Mouse (Mus musculus): ENCODE data around the gene Lacc1. TPM values are rescaled to one million over a fixed set of nuclear protein-coding genes. Genes with fewer than 3 reads are reported as not detected.
A peak's percentile ranks its signal among the peaks of the same experiment; 100 is the strongest.

Gene Lacc1
- polyA plus RNA-seq (2015; fragmentation: Nextera tagmentation; extraction: Ambion mirVana), result 8.1 and 10.3 TPM in 2 replicates

DNA sequence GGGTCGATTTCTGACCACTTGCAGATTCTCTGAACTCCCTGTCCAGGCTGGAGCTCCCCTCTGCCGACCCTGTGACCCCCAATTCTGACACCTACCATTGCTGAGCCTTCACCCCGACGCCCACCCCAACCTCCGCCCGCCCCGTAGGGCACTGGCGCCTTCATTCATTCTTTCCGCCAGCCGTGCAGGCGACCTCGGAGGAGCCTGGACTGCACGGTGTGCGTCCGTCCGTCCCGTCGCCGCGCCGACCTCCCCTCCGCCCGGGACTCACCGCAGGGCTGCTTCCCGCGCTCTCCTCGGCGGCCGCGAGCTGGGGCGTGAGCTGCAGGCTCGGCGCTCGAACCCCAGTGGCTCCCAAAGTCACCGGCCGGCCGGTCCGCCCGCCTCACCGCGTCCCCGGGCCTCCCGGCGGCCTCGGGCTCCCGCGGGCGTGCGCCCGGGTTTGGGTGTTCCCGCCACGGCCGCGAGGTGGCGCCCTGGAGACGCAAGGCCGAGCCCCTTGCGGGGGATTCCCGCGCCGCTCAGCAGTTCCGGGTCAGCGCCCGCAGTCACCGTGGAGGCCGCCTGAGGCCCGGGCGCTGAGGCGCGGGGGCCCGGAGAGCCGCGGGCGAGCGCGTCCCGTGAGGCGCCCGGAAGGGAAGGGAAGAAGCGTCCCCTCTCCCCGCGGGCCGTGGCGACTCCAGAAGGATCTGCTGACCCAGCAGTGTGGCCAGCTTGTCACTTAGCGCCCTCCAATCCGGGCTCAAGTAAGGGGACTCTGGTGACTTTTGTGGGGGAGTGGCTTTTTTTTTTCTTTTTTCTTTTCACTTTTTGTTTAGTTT lies at the start of gene Lacc1, which contains the start of gene Ccdc122:
Gene Lacc1, minus strand, starts transcription at position 679 of the 821 bp plus-strand sequence.
Gene Ccdc122, plus strand, starts transcription at position 547 of the 821 bp plus-strand sequence.
- ATAC-seq, result peak; percentile 86
- H3K27ac ChIP-seq (ENCODE audit: low read depth, low read length), result peak within 1 kb of the TSS; percentile 89
- peak within 1 kb of the TSS; percentile 76 for H3K4me3 ChIP-seq (ENCODE audit: low read depth, low read length)
- H3K4me2 ChIP-seq (replicated peaks; ENCODE audit: low read depth), result peak within 1 kb of the TSS; percentile 88
- H3K36me3 ChIP-seq (ENCODE audit: control insufficient read depth, insufficient read depth), result no peaks in the 10 kb centered on the region; the same call in 1 of the 2 replicates
- H3K9ac ChIP-seq (ENCODE audit: low read depth, low read length), result peak within 1 kb of the TSS; percentile 84
- H3K9me3 ChIP-seq (ENCODE audit: control insufficient read depth), result no peaks in the 10 kb centered on the region
- H3K4me1 ChIP-seq (replicated peaks; ENCODE audit: control insufficient read depth, insufficient read depth, low read length), result 0 out of 2 replicates have a peak, but pooled peaks cover 5% of the 10 kb centered on the region
- H3K27me3 ChIP-seq (replicated peaks; ENCODE audit: control insufficient read depth, insufficient read depth, low read length), result no peaks in the 10 kb centered on the region
- 1% methylated on average over 81 of the region's 86 CpGs for WGBS
- peak; percentile 85 for TF ChIP-seq CTCF (IDR thresholded peaks at IDR 0.05; ENCODE audit: low read depth)

DNA sequence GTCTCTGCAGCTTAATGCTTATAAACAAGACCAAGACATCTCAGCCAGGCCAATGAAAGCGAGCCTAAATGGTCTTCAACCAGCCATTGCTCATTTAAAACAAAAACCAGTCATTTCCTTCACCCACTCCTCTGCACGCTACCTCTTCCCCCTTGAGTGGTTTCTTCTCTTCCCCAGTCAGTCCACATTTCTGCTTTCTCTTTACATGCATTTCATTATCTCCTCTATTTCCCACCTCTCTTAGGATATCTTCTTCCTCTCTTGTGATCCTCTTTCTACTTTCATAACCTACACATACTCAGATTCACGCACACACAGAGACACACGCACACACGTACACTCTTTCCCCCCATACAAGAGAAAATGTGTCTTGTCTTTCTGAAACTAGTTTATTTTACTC lies 44.5 kb upstream of the Lacc1 start:
- no peak for TF ChIP-seq CTCF (IDR thresholded peaks at IDR 0.05; ENCODE audit: low read depth)
- Histone ChIP-seq H3K4me1 (replicated peaks; ENCODE audit: control insufficient read depth, insufficient read depth, low read length) (no peaks in the 10 kb centered on the region), H3K9me3 (ENCODE audit: control insufficient read depth) (no peaks in the 10 kb centered on the region), H3K27me3 (replicated peaks; ENCODE audit: control insufficient read depth, insufficient read depth, low read length) (no peaks in the 10 kb centered on the region), H3K9ac (ENCODE audit: low read depth, low read length) (no peak overlapping the region), H3K4me2 (replicated peaks; ENCODE audit: low read depth) (no peak overlapping the region), H3K36me3 (ENCODE audit: control insufficient read depth, insufficient read depth) (no peaks in the 10 kb centered on the region), H3K4me3 (ENCODE audit: low read depth, low read length) (no peak overlapping the region), H3K27ac (ENCODE audit: low read depth, low read length) (no peak overlapping the region)
- WGBS, result 92% methylated on average over 5 of the region's 5 CpGs
- ATAC-seq, result no peak

DNA sequence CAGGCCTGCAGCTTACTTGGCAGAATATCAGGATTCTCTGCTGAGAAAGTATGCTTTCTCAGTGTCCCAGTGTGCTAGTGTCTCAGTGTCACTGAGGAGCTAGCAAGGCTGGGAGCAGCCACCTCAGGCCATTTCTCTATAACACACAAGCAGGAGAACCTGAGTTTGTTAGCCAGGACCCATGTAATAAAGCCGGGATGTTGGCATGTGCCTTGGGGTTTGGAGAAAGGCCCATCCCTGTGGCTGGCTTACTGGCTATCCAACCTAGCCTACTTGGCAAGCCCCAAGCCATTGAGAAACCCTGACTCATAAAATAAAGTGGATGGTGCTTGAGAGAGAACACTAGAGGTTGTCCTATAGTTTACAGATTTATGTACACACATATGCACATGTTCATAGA lies 32.7 kb upstream of the Lacc1 start:
- no peaks in the 10 kb centered on the region for H3K9me3 ChIP-seq (ENCODE audit: control insufficient read depth)
- H3K4me1 ChIP-seq (replicated peaks; ENCODE audit: control insufficient read depth, insufficient read depth, low read length), result no peaks in the 10 kb centered on the region
- ATAC-seq, result no peak
- H3K36me3 ChIP-seq (ENCODE audit: control insufficient read depth, insufficient read depth), result no peaks in the 10 kb centered on the region
- H3K9ac ChIP-seq (ENCODE audit: low read depth, low read length), result no peak overlapping the region
- no peak overlapping the region for H3K4me2 ChIP-seq (replicated peaks; ENCODE audit: low read depth)
- H3K27me3 ChIP-seq (replicated peaks; ENCODE audit: control insufficient read depth, insufficient read depth, low read length), result no peaks in the 10 kb centered on the region
- no peak for TF ChIP-seq CTCF (IDR thresholded peaks at IDR 0.05; ENCODE audit: low read depth)
- H3K27ac ChIP-seq (ENCODE audit: low read depth, low read length), result no peak overlapping the region
- 86% methylated on average over 1 of the region's 1 CpGs for WGBS
- no peak overlapping the region for H3K4me3 ChIP-seq (ENCODE audit: low read depth, low read length)

DNA sequence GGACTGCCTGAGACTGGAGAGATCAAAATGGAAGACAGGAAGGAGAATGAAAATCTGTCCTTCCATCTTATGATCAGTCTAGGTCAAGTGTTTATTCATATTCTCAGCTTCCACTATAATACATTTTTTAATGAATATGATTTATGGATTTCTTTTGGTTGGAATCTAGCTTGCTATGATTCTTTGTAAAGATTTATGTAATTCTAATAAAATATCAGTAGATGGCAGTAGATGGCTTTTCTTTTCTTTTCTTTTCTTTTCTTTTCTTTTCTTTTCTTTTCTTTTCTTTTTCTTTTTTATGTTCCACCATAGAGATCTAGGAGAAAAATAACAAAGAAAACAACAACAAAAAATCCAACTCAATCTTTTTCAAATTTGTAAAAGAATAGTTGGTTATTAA lies 16.6 kb upstream of the Lacc1 start:
- Histone ChIP-seq H3K9ac (ENCODE audit: low read depth, low read length) (no peak overlapping the region), H3K27ac (ENCODE audit: low read depth, low read length) (no peak overlapping the region), H3K9me3 (ENCODE audit: control insufficient read depth) (no peaks in the 10 kb centered on the region), H3K4me3 (ENCODE audit: low read depth, low read length) (no peak overlapping the region), H3K4me2 (replicated peaks; ENCODE audit: low read depth) (no peak overlapping the region), H3K36me3 (ENCODE audit: control insufficient read depth, insufficient read depth) (no peaks in the 10 kb centered on the region; the same call in 1 of the 2 replicates), H3K4me1 (replicated peaks; ENCODE audit: control insufficient read depth, insufficient read depth, low read length) (no peaks in the 10 kb centered on the region), H3K27me3 (replicated peaks; ENCODE audit: control insufficient read depth, insufficient read depth, low read length) (no peaks in the 10 kb centered on the region)
- no peak for ATAC-seq
- TF ChIP-seq CTCF (IDR thresholded peaks at IDR 0.05; ENCODE audit: low read depth), result no peak

DNA sequence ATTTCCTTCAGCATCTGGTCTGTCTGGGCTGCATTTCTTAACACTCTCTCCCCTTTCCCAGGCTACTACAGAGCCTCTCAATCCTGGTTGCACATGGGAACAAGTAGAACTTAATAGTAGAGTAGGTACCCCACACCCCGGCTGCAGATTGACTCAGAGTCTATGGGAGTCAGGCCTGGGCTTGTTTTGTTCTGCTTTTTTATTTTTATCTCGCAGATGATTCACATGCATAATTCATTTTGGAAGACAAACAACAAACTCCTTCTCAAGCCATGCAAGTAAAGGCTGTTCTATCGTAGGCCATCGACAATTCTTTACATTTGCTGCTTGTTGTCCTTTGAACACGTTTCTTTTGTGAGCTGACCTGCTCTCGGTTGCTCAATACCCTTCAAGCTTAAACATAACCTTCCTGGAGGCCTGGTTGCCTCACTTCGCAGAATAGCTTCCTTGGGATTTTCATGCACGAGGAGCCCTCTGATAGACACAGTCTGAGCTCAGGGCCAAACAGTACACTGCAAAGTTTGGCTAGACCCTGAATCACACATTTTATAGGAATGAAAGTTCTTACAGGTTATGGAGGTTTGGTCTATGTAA lies 1.2 kb upstream of the Lacc1 start:
- no peak overlapping the region for H3K4me3 ChIP-seq (ENCODE audit: low read depth, low read length)
- H3K9me3 ChIP-seq (ENCODE audit: control insufficient read depth), result no peaks in the 10 kb centered on the region
- no peak for TF ChIP-seq CTCF (IDR thresholded peaks at IDR 0.05; ENCODE audit: low read depth)
- H3K27me3 ChIP-seq (replicated peaks; ENCODE audit: control insufficient read depth, insufficient read depth, low read length), result no peaks in the 10 kb centered on the region
- ATAC-seq, result no peak
- H3K36me3 ChIP-seq (ENCODE audit: control insufficient read depth, insufficient read depth), result no peaks in the 10 kb centered on the region
- WGBS, result 50% methylated on average over 8 of the region's 8 CpGs
- H3K4me1 ChIP-seq (replicated peaks; ENCODE audit: control insufficient read depth, insufficient read depth, low read length), result 0 out of 2 replicates have a peak, but pooled peaks cover 5% of the 10 kb centered on the region
- H3K4me2 ChIP-seq (replicated peaks; ENCODE audit: low read depth), result no peak overlapping the region
- H3K9ac ChIP-seq (ENCODE audit: low read depth, low read length), result no peak overlapping the region
- H3K27ac ChIP-seq (ENCODE audit: low read depth, low read length), result peak overlapping the region; percentile 50

DNA sequence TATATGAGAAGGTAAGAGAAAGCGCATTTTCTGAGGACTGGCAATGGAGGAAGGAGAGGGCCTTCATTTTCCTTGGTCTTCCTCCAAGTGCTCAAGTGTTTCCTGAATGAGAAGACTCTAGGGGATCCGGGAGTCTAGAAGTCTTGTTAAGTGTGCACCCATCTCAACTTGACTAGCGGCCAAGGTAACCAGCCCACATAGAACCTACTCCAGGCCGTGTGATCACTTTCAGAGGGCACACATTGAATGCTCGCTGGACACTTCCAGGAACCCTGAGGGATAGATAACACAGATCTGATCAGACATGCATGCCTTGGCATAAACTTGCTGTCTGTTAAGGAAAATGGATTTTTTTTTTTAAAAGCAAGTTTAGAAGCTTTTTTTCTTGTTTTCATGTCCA lies 626 bp upstream of the Lacc1 start:
- Histone ChIP-seq H3K4me3 (ENCODE audit: low read depth, low read length) (peak overlapping the region; percentile 76; the same call in 1 of the 2 replicates), H3K4me2 (replicated peaks; ENCODE audit: low read depth) (peak overlapping the region; percentile 88)

More for the DNA sequence above, 626 bp upstream of the Lacc1 start:
- Histone ChIP-seq H3K27ac (ENCODE audit: low read depth, low read length) (no peak overlapping the region), H3K36me3 (ENCODE audit: control insufficient read depth, insufficient read depth) (no peaks in the 10 kb centered on the region), H3K4me1 (replicated peaks; ENCODE audit: control insufficient read depth, insufficient read depth, low read length) (0 out of 2 replicates have a peak, but pooled peaks cover 5% of the 10 kb centered on the region), H3K9ac (ENCODE audit: low read depth, low read length) (no peak overlapping the region), H3K9me3 (ENCODE audit: control insufficient read depth) (no peaks in the 10 kb centered on the region), H3K27me3 (replicated peaks; ENCODE audit: control insufficient read depth, insufficient read depth, low read length) (no peaks in the 10 kb centered on the region)
- 62% methylated on average over 5 of the region's 5 CpGs for WGBS
- ATAC-seq, result no peak
- TF ChIP-seq CTCF (IDR thresholded peaks at IDR 0.05; ENCODE audit: low read depth), result no peak

Data from intestine, postnatal 0 days (tissue).